Mouse (Mus musculus) kidney, postnatal 10 days (tissue): ENCODE results near the gene Zfp120.
"Not testable (repeated sequence)": the region's sequence is repeated elsewhere in the genome, so short reads cannot be mapped to it uniquely, and the experiment has no call there.

Experiments used
- DNase-seq: peaks from one replicate; pipeline ENCODE4 v3.0.0; 2021; ENCODE audit warnings: mixed read lengths

The Zfp120 gene

GRCm38 (mm10) chr2:150136435-150136897 lies at the start of gene Zfp120:
Zfp120 (minus strand) TSS chr2:150136708.
- peak; percentile 87 for DNase-seq

GRCm38 (mm10) chr2:150181570-150181999 lies 45.1 kb upstream of the Zfp120 start, which contains the start of gene Gm14139:
Gm14139 (plus strand) TSS chr2:150181755.
- DNase-seq = not testable (repeated sequence)

GRCm38 (mm10) chr2:150181046-150181445 lies 44.5 kb upstream of the Zfp120 start:
- not testable (repeated sequence) for DNase-seq

GRCm38 (mm10) chr2:150179579-150179978 lies 43.1 kb upstream of the Zfp120 start, which contains the start of gene Gm10770:
Gm10770 (minus strand) TSS chr2:150179679.
- not testable (repeated sequence) for DNase-seq

- no peak for DNase-seq
Observed at GRCm38 (mm10) chr2:150173833-150174232, 37.3 kb upstream of the Zfp120 start.

- no peak for DNase-seq
Observed at GRCm38 (mm10) chr2:150166703-150167102, 30.2 kb upstream of the Zfp120 start.

GRCm38 (mm10) chr2:150132773-150133172 lies 3.7 kb downstream of the Zfp120 start:
- no peak for DNase-seq

- DNase-seq = not testable (repeated sequence)
Observed at GRCm38 (mm10) chr2:150132002-150132401, 4.5 kb downstream of the Zfp120 start.

GRCm38 (mm10) chr2:150111247-150111912 lies 25.1 kb downstream of the Zfp120 start:
- DNase-seq = no peak

- DNase-seq = peak; percentile 25
Observed at GRCm38 (mm10) chr2:150099618-150100017, 36.9 kb downstream of the Zfp120 start.
